Mouse (Mus musculus) retina, postnatal 1 day (tissue): ENCODE data around the gene Uba1.
"Not testable (repeated sequence)": the region's sequence is repeated elsewhere in the genome, so short reads cannot be mapped to it uniquely, and the experiment has no call there.

Experiments used
- DNase-seq: peaks from one replicate; pipeline ENCODE4 v3.0.0-alpha.2; 2012

The Uba1 gene

DNA sequence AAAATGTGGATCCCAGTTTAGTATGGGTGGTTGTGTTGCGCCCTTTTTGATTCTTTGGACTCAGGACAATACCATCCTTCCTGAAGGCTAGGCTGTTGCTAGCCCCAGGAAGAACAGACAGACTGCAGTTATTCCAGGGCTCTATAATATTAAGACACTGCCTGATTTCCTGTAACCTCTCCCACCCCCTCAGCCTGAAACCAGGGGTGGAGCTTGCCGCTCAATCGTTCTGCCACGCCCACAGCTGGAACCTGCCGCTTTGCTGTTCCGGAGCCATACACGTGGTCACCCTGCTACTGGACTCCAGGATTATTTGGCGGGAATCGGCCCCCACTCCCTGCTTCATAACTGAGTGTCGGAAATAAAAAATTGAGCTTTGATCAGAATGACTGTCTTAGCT is 71.9 kb downstream of the Uba1 start:
- DNase-seq, result not testable (repeated sequence)
